Mouse (Mus musculus): ENCODE measurements around the gene Acbd6. TPM values are rescaled to one million over a fixed set of nuclear protein-coding genes. Genes with fewer than 3 reads are reported as not detected.

The Acbd6 gene
- total and polyA plus RNA-seq, 3 experiments, result 64.4 to 384 (median 74.2) TPM

DNA sequence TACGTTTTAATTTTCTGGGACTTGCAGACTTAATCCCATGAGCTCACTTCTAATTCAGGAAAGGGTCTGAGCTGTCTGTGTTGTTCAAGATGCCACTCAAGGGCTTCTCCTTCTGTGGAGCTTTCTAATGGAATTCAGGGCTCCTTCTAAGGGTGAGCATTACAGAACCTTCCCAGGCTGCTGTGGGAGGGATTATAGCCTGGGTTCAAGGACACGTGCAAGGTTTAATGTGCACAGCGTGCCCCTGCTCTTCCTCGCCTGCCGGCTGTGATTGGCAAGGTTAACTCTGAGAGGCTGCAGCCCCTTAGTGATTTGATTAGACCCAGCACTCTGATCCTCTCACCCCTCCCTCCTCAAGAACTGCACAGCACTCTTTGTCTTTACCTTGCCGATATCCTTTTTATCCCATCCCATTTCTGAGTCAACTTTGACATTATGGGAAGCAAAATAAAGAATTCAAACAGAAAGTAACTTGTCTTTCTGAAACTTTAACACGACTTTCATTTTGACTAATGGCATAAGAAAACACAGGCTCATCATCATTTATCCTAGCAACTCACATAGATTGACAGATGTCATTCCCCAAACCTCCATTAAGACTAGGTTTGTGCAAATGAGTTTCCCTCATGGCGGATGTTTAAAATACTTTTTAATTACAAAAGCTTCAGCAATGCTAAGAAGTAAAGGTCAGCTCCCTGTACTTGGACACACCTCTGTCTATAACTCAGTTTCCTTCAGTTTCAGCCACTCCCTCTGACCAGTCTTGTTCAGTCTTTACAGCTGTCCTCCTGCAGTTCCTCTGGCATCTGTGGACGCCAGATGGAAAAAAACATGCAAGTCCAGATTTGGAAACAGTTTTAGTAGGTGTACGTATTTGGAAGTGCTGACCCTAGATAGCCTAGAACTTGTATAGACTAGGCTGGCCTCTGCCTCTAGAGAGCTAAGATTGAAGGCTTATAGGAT lies 88.7 kb downstream of the Acbd6 start:
- peak; percentile 14 for DNase-seq

DNA sequence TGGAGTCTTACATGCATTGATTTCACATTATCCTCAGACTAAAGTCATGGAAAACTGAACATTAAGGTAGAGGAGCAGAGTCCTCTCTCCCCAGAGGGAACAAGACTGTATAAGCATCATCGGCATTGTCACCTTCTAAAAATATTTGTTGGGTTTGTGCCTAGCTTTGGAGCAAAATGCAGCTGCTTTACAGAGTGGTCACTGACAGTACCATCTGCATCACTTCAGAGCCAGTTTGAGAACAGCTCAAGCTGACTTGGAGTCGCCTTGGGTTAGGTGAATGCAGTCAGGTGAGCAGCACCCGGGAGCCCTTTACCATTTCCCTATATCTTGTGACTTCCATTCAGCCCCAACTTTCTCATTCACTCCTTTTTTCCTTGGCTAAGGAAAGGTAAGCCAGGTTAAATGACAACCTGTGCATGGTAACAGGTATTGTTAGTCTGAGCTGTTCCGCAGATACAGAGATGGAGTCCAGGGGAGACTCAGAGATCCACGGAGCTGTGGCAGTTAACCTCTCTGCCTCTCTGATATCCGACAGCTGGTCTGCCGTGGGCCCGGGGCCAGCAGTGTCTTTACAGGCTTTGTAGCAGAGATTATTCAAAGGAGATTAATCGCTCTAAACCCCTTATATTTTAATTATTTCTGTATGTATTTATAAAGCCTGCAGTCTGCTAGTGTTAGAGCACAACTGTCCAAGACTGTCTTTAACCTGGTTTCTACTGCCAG lies 92.4 kb downstream of the Acbd6 start:
- DNase-seq, result no peak

DNA sequence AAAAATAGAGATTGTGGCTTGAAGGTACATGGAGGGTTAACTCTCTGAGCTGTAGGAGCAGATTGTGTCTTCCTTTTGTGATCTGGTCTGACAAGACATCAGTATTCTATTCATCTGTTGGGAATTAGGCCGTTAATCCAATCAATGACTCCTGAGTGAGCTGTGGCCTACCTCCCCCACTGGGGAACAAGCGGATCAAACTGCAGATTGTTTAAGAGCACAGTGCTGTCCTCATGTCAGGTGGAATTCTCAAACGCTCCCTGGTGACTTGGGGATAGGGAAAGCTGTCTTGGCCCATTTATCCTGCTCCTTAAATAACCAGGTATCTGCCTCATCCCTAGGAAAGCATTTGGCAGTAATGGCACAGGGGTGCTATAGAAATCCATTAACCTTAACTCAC lies 97.0 kb downstream of the Acbd6 start:
- DNase-seq, result no peak

DNA sequence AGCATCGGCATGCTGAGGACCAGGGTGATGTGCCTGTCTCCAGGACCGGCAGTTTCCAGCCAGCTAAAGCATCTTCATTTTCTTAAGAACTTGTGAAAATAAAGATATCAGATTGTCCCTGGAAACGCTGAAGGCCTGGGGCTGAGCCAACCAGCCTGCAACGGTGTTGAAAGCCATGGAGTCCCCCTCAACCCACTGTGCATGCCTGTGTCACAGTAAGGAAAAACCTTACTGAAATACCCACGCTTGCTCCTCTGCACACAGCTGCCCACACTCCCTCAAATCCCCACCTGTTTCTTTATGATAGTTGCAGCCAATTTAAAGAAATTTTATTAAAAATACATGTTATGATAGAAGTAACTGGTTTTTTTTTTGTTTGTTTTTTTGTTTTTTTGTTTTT lies 98.4 kb downstream of the Acbd6 start:
- no peak for DNase-seq

GRCm38 (mm10) chr1:155663994-155664393 lies 106.1 kb downstream of the Acbd6 start:
- DNase-seq, result no peak

GRCm38 (mm10) chr1:155675570-155675969 lies 117.7 kb downstream of the Acbd6 start:
- DNase-seq, result no peak

GRCm38 (mm10) chr1:155681116-155681799 lies 123.3 kb downstream of the Acbd6 start:
- no peak for DNase-seq

GRCm38 (mm10) chr1:155686816-155687215 lies 128.9 kb downstream of the Acbd6 start:
- no peak for DNase-seq

DNA sequence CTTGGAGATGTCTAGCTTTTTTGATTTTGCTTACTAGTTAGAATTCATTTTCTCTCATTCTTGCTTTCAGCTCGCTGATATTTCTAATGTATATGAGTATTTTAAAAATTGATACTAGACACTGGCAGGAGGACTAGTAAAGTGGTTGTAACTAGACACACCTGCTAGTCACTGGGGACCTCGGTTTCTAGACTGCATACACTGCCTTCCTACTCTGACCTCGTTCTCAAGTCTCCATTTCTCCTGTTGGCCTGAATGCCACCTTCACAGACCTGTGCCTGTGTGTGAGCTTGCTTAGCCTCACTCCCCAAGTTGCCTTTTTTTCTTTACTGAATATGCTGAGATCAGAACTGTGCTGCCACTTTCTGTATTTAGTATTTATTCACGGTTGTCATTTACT lies 131.2 kb downstream of the Acbd6 start:
- no peak for DNase-seq

GRCm38 (mm10) chr1:155689558-155689957 lies 131.6 kb downstream of the Acbd6 start:
- DNase-seq, result no peak

DNA sequence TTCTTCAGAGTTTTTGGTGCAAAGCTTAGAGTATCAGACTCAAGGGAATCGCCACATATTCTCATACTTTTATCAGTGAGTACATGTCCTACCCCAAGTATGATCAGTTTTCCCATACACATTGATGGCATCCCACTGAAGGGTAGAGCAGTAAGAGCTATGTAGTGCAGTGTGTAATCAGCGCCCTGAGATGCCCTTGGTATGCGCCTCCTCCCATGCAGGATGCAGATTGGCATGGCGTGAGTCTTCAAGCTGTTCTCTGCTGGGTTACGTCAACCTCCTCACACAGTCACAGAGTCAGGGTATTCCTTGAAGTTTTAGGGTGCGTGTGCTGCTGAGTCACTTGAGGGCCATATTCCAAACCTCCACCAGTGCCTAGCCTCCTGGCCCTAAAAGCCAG lies 134.3 kb downstream of the Acbd6 start:
- no peak for DNase-seq

- no peak for DNase-seq
These were observed 135.1 kb downstream of the Acbd6 start for GRCm38 (mm10) chr1:155693026-155693425.

DNA sequence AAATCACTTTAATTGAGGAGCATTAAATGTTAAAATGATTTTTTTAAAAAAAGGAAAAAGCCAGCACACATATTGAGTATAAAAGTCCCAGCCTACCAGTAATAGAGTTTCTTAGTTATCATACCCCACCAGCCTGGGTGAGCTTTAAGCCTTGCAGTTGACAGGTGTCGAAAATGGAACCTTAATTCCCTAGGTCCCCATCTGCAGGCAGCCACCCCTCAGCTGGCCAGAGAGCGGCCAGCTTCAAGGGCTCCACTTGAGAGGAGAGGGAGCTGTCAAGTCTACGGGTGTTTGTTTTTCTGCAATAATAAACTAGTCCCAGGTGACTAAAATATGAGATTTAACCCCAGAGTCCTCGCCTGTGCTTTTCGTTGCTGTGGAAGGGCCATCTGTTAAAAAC lies 135.5 kb downstream of the Acbd6 start:
- DNase-seq, result no peak

- DNase-seq, result no peak
These were observed 140.6 kb downstream of the Acbd6 start for GRCm38 (mm10) chr1:155698373-155699159.

- no peak for DNase-seq
These were observed 143.0 kb downstream of the Acbd6 start for GRCm38 (mm10) chr1:155700886-155701285.

- DNase-seq, result no peak
These were observed 145.3 kb downstream of the Acbd6 start for GRCm38 (mm10) chr1:155703191-155703680.

GRCm38 (mm10) chr1:155704182-155704581 lies 146.3 kb downstream of the Acbd6 start:
- no peak for DNase-seq

GRCm38 (mm10) chr1:155713306-155713705 lies 155.4 kb downstream of the Acbd6 start:
- DNase-seq, result no peak

- DNase-seq, result no peak
These were observed 157.4 kb downstream of the Acbd6 start for GRCm38 (mm10) chr1:155715366-155715765.

DNA sequence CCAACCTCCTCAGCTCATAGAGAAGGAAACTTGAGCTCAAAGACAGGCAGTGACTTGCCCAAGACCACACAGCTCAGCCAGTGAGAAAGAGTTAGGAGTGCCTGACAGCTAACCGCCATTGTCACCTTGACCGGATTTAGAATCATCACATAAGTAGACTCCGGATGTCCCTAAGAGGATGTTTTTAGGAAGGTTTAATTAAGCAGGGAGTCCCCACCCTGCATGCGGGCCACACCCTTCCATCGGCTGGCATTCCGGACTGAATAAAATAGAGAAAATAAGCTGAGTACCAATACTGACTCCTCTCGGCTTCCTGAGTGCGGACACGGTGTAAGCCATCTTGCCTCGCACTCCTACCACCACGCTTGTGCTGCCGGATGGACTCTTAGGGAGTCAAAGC lies 159.4 kb downstream of the Acbd6 start:
- no peak for DNase-seq

DNA sequence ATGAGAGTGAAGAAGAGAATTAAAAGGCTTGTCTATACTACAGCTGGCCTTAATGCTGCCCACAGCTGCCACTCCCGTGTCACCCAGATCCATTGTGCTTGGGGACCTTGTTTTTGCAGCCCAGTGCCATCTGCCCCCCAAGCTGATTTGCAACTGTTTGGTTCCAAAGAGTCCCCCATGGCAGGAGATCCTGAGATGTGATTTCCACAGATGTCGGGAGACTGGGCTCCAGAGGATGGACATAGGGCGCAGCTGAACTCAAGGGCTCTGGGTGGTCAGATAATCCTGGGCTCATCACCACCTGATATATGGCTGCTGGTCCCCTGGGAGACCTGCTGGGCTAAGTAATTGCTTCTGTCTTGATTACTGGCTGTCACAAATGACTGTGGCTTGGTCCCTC lies 160.9 kb downstream of the Acbd6 start:
- DNase-seq, result no peak

GRCm38 (mm10) chr1:155720006-155720405 lies 162.1 kb downstream of the Acbd6 start:
- DNase-seq, result peak; percentile 10

Measured in adrenal gland, adult 2 months (tissue).